Mouse (Mus musculus): ENCODE measurements around the gene Foxn3.

Foxn3 gene

GRCm38 (mm10) chr12:99412034-99412433 is 151.3 kb downstream of the Foxn3 start:
- no peak for DNase-seq

GRCm38 (mm10) chr12:99408651-99409050 is 154.7 kb downstream of the Foxn3 start:
- DNase-seq = no peak

- DNase-seq = no peak
Observed at GRCm38 (mm10) chr12:99408089-99408488, 155.3 kb downstream of the Foxn3 start.

GRCm38 (mm10) chr12:99407318-99407716 is 156.1 kb downstream of the Foxn3 start:
- DNase-seq = no peak

GRCm38 (mm10) chr12:99406697-99407317 is 156.6 kb downstream of the Foxn3 start:
- no peak for DNase-seq

- peak; percentile 49 for DNase-seq
Observed at GRCm38 (mm10) chr12:99406254-99406653, 157.1 kb downstream of the Foxn3 start.

GRCm38 (mm10) chr12:99405401-99405800 is 158.0 kb downstream of the Foxn3 start:
- no peak for DNase-seq

- no peak for DNase-seq
Observed at GRCm38 (mm10) chr12:99403004-99403403, 160.4 kb downstream of the Foxn3 start.

GRCm38 (mm10) chr12:99400907-99401306 is 162.5 kb downstream of the Foxn3 start:
- DNase-seq = no peak

- DNase-seq = no peak
Observed at GRCm38 (mm10) chr12:99399575-99399974, 163.8 kb downstream of the Foxn3 start.

GRCm38 (mm10) chr12:99396461-99396860 is 166.9 kb downstream of the Foxn3 start:
- no peak for DNase-seq

GRCm38 (mm10) chr12:99395082-99395481 is 168.3 kb downstream of the Foxn3 start:
- no peak for DNase-seq

- DNase-seq = no peak
Observed at GRCm38 (mm10) chr12:99394676-99395075, 168.7 kb downstream of the Foxn3 start.

GRCm38 (mm10) chr12:99393867-99394630 is 169.3 kb downstream of the Foxn3 start:
- peak; percentile 40 for DNase-seq

- DNase-seq = peak; percentile 86
Observed at GRCm38 (mm10) chr12:99392944-99393866, 170.2 kb downstream of the Foxn3 start.

GRCm38 (mm10) chr12:99391942-99392880 is 171.2 kb downstream of the Foxn3 start:
- DNase-seq = peak; percentile 99

- DNase-seq = no peak
Observed at GRCm38 (mm10) chr12:99390429-99390828, 173.0 kb downstream of the Foxn3 start.

- no peak for DNase-seq
Observed at GRCm38 (mm10) chr12:99389244-99389643, 174.1 kb downstream of the Foxn3 start.

- DNase-seq = no peak
Observed at GRCm38 (mm10) chr12:99385897-99386834, 177.2 kb downstream of the Foxn3 start.

GRCm38 (mm10) chr12:99385073-99385472 is 178.3 kb downstream of the Foxn3 start:
- DNase-seq = no peak

- DNase-seq = no peak
Observed at GRCm38 (mm10) chr12:99381317-99381716, 182.1 kb downstream of the Foxn3 start.

Data from cerebellum, adult 9-11 months (tissue).